Mouse (Mus musculus): ENCODE measurements around the gene Xrcc4.

Gene Xrcc4

DNA sequence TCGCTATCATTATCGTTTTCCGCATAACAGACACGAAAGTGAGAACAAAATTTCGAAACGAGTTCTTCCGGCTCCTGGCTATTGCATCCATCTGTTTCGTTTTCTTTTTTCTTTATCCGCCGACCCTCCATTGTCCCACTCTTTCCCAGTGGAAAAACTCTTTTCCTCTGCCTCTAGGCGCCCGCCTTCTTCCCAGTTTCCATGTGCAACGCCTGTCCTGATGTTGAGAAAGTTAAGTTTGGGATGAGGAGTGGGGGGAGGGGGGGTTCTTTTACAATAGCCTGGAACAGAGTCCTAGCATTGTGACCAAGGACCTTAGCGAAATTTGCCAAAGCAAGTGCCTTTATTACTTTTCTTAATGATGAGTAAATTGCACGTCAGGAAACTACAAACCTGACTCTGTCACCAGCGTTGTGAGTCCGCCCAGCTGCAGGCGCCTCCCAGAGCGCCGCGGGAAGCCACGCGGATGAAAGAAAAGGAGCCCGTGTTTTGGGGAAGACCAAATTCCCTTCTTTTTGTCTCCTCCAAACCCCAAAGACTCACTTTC, 349.6 kb downstream of the Xrcc4 start:
- DNase-seq (ENCODE audit: low read depth, low spot score) = no peak

DNA sequence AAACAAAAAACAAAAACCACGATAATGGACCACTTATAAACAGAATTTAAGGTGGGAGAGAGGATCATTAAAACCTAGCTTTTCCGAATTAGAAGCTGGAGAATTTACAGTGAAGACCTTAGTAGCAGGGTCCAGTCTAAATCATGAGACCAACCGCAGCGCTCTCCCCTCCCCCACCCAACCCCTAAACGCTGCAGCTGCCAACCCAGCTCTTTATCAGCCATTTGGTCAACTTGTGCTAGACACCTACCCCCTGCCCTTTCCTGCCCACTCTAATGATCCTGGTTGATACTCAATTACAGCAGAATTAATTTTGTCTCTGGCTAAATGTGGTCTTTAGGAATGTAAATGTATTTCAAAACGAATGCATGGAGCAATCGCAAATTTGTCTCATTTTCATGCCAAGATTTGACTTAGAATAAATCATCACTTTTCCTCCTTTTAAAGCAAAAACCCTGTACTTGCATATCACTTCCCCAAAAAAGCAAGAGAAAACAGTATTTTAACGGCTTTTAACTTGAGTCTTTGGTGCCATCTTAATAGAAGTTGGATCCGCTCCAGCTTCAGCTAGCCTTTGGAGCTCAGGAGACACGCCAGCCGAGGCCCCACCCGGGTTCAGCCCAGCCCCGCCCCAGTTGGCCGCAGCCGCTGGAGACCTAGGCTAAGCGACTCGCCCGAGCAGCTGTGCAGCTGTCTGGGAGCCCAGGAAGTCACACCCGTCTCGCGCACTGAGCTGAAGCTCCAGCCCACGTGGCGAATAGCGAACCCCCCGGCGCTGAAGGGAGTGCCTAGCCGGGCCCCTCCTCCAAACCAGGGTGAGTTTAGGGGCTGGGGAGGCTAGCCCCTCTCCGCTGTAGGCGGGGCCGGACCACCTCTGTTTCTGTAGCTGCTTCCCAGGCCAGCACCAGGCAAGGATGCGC, 350.4 kb downstream of the Xrcc4 start:
- DNase-seq (ENCODE audit: low read depth, low spot score) = peak; percentile 58

DNA sequence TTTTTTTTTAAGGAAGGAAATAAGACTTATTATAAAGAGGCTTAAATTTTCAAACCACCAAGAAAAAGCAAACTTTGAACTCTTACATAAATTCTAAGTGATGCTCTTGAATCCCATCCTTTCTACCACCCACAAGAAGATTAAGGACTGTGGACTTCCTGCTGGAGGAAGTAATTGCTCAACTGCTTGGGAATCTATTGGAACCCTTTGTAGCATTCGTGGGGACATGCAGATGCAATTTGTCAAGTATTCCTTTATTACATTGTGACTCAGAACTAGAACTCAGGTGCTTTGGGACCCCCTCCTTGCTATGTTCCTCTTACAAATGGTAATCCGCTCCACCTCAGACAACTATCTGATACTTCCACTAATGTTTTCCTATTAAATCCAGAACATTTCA, 351.1 kb downstream of the Xrcc4 start:
- DNase-seq (ENCODE audit: low read depth, low spot score) = no peak

DNA sequence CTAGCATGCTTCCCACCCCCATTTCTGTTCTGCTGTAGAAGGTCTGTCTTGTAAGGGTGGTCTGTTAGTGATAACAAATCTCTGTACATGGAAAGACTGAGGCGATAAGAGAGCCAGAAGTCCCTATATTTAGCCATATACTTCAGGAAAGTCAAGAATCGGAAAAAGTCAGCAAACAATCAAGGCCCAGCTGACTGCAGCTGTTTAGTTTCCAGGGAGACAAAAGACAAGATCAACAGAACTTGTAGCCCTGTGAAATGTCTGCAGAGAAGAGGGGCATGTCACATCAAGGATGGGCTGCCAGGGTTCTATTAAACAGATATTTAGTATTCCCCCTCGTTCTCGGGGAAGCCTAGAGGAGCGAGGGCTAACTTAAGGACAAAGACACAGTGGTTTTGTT, 354.3 kb downstream of the Xrcc4 start:
- no peak for DNase-seq (ENCODE audit: low read depth, low spot score)

DNA sequence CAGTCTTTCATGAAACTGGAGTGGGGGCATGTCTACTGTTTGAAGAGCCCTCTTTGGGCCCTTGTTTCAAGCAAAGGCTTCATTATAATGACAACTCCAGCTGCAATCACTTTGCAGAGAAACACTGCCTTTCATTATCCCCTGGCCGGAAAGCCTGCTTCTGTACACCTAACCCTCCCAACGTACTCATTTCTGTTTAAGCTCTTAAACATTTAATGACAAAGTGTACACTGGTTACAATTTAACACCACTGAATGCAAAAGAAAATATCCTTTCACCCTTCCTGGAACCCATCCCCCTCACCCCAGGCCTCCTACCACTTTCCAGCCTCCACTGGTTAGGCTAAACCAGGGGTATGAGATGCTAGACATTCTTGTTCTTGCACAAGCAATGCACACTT, 362.9 kb downstream of the Xrcc4 start:
- no peak for DNase-seq (ENCODE audit: low read depth, low spot score)
